Mouse (Mus musculus) layer of hippocampus, postnatal 10 days (tissue): ENCODE data around the gene Gm44503. TPM values are rescaled to one million over a fixed set of nuclear protein-coding genes. Genes with fewer than 3 reads are reported as not detected.

Experiments
- microRNA-seq, 2 experiments: library from miRNA; unstranded; fragments of <30 nt; microRNA quantifications; one replicate each; pipeline ENCODE4 v1.2.0; 2021
- total RNA-seq, 2 experiments: library from RNA; stranded (reverse); gene quantifications; 2 replicates each; pipeline ENCODE4 v1.2.3; 2021

Gene Gm44503
- total RNA-seq, 2 experiments from 2014 or later, result not detected

Small RNA genes within 50 kb of the gene (microRNA-seq; reads per million reads assigned to microRNA genes)
- gene Gm27353, result 0 reads per million in 2 experiments

Other genes with a start within 250 kb of the Gm44503 start
- gene Prtg, start 152.0 kb upstream of the Gm44503 start, total RNA-seq, result under 1 TPM; 0.56 to 0.80 TPM
- 10 to 100 TPM; 28.3 to 31.2 TPM for gene Pygo1, start 33.2 kb upstream of the Gm44503 start, total RNA-seq
- gene Dyx1c1, start 67 bp upstream of the Gm44503 start, total RNA-seq, result 1 to 10 TPM; 2.6 to 3.4 TPM
- 1 to 10 TPM; 8.0 to 8.7 TPM for gene Ccpg1os, start 26.5 kb downstream of the Gm44503 start, total RNA-seq
- gene Ccpg1, start 26.6 kb downstream of the Gm44503 start, total RNA-seq, result 100 to 1,000 TPM; 117 to 124 TPM
- 10 to 100 TPM; 14.9 to 16.4 TPM for gene Pigb, start 81.5 kb downstream of the Gm44503 start, total RNA-seq
- gene Rab27a, start 86.0 kb downstream of the Gm44503 start, total RNA-seq, result 1 to 10 TPM; 7.1 to 8.7 TPM
- 1 to 10 TPM; 2.7 TPM for gene Khdc3, start 143.0 kb downstream of the Gm44503 start, total RNA-seq
- gene Gm20509, start 143.6 kb downstream of the Gm44503 start, total RNA-seq, result not detected
- gene Rsl24d1, start 154.6 kb downstream of the Gm44503 start, total RNA-seq, result 10 to 100 TPM; 61.8 to 63.0 TPM